Mouse (Mus musculus) olfactory bulb, adult 2 months (tissue): ENCODE measurements around the gene Ctdsp2. TPM values are rescaled to one million over a fixed set of nuclear protein-coding genes. Genes with fewer than 3 reads are reported as not detected.

Experiments
- H3K27ac ChIP-seq: fragments of 200-500 bp; 2 replicates; pipeline ENCODE4 v1.5.1; 2012; ENCODE audit warnings: low read depth, low read length; ENCODE audit not compliant: insufficient read depth
- H3K4me1 ChIP-seq: fragments of 200-500 bp; 2 replicates; pipeline ENCODE4 v1.6.1; 2012; ENCODE audit warnings: low read length; ENCODE audit not compliant: control insufficient read depth, insufficient read depth
- H3K4me3 ChIP-seq: fragments of 200-500 bp; 2 replicates; pipeline ENCODE4 v1.5.1; 2012; ENCODE audit warnings: mild to moderate bottlenecking, low read depth, low read length, moderate library complexity; ENCODE audit not compliant: insufficient read depth
- CTCF ChIP-seq: fragments of 200-500 bp; IDR thresholded peaks from 2 replicates; pipeline ENCODE4 v1.5.1; 2012; ENCODE audit warnings: low read depth, mild to moderate bottlenecking, low read length, moderate library complexity; ENCODE audit not compliant: insufficient read depth
- POLR2A ChIP-seq: fragments of 200-500 bp; IDR thresholded peaks from 2 replicates; pipeline ENCODE4 v1.6.1; 2012; ENCODE audit warnings: mild to moderate bottlenecking, low read depth, low read length, moderate library complexity; ENCODE audit not compliant: insufficient read depth
- WGBS: fragments of 180-500 bp; shearing (Covaris S2); methylation state at CpG from one replicate; pipeline ENCODE4 v1.1.7; 2018; 5-methylcytosine and 5-hydroxymethylcytosine counted together
- polyA plus RNA-seq: library from polyadenylated mRNA; stranded (reverse); fragments of >200 nt; gene quantifications from 2 replicates; pipeline ENCODE4 v1.2.4, GENCODE M21; 2012; ENCODE audit warnings: low replicate concordance; ENCODE audit not compliant: missing spikeins, insufficient read depth, insufficient read length

Gene Ctdsp2
- polyA plus RNA-seq, 1 experiment: not detected

DNA sequence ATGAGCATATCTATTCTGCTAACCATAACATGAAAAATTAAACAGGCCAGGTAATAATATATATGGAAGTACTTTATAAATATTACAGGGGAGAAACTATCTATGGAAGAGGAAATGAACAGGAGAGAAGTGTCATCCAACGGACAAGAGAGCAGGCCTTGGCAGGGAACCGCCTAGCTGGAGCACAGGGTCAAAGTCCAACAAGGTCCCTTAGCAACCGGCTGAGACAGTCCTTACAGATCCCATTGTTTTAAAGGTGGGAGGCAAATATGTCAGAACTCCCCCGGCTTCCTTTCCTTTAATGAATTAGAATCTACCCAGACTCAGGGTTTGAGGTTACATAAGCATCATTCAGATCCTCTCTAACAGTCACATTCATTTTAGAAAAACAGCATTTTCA lies 1.4 kb upstream of the Ctdsp2 start:
- no peak for TF ChIP-seq POLR2A
- TF ChIP-seq CTCF: no peak
- 65% methylated on average over 4 of the region's 4 CpGs for WGBS

DNA sequence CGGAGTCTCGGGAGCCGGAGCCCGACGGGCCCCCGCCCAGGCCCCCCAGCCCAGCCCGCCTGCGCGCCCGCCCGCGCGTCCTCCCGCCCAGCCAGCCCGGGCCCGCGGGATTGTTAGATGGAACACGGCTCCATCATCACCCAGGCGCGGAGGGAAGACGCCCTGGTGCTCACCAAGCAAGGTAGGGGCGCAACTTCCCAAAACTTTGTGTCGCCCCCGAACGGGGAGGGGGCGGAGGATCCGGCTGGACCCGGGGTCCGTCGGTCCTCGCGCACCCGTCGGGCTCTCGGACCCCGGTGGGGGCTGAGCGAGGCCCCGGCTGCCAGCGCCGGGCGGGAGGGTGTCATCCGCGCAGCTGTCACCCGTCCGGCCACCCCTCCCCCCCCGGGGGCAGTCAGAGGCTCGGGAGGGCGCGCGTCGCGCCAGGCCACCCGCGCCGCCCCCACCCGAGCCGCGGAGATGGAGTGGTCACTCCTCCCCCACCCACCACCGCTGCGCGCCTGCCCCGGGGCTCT lies 661 bp downstream of the Ctdsp2 start:
- WGBS: under 1% methylated on average over 62 of the region's 62 CpGs
- Histone ChIP-seq H3K27ac (peak overlapping the region; percentile 98), H3K4me1 (peaks cover 22% of the 10 kb centered on the region), H3K4me3 (peak overlapping the region; percentile 75)
- TF ChIP-seq CTCF: no peak
- no peak for TF ChIP-seq POLR2A

More for the DNA sequence above, 1.4 kb upstream of the Ctdsp2 start:
- H3K27ac ChIP-seq: no peak overlapping the region
- H3K4me3 ChIP-seq: no peak overlapping the region
- H3K4me1 ChIP-seq: peaks cover 16% of the 10 kb centered on the region

DNA sequence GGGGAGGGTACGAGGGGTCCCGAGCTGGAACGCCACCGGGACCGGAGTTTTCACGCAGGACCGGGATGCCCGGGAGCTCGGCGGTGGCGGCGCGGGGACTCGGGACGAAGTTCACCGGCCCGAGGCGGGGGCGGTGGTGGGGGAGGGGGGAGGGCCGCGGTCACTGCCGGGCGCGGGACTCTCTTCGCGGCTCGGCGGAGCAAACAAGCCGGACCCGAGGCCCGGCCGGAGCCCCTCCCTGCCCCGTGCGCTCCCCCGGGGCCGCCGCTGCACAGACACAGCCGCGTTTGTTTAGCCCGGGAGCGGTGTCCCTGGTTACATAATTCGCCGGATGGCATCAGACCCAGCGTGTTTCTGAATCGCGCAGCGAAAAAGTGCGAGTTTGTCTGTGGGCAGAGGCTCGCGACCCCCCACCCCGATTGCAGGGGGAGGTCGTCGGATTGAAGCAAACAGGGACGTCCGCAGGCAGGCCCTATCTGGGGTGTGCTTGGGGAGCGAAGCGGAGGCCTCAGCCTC lies 1.2 kb downstream of the Ctdsp2 start:
- H3K4me1 ChIP-seq: peaks cover 28% of the 10 kb centered on the region
- peak overlapping the region; percentile 75 for H3K4me3 ChIP-seq
- H3K27ac ChIP-seq: peak overlapping the region; percentile 98
- under 1% methylated on average over 52 of the region's 57 CpGs for WGBS
- TF ChIP-seq CTCF: no peak
- no peak; the same call in 1 of the 2 replicates for TF ChIP-seq POLR2A

DNA sequence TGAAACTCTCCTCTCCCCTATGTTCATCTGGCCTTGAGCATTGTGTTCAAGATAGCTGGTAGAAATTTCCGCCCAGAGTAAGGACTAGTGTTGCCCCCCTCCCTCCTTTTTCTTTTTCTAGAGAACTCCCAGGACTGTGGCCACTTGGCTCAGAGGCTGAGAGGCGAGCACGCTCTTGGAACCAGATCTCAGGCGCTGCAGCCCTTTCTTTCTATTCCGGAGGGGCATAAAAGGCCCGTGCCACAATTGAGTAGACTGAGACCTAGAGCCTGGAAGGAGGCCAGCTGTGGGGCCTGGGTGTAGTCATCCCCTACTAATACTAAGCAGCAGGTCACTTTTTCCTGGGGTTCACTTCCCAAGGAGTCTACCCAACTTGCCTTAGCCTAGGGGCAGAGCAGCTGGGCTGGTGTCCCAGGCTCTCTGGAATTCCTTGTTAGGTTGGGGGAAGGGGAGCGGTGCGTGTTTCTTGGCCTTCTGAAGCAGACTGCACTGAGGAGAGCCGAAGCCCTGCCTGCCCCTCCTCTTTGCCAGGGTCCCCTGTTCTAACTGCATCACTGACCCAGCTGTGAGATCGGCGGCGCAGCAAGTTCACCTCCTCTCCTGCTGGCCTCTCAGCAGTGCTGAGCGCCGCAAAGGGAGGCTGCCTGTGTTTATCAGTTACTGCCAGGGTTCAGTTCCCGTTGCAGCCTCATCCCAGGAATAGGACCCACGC lies 1.9 kb downstream of the Ctdsp2 start:
- peak overlapping the region; percentile 75 for H3K4me3 ChIP-seq
- WGBS: under 1% methylated on average over 16 of the region's 16 CpGs
- H3K27ac ChIP-seq: peak overlapping the region; percentile 90
- peaks cover 34% of the 10 kb centered on the region for H3K4me1 ChIP-seq
- TF ChIP-seq POLR2A (no peak; the same call in 1 of the 2 replicates), CTCF (no peak)

DNA sequence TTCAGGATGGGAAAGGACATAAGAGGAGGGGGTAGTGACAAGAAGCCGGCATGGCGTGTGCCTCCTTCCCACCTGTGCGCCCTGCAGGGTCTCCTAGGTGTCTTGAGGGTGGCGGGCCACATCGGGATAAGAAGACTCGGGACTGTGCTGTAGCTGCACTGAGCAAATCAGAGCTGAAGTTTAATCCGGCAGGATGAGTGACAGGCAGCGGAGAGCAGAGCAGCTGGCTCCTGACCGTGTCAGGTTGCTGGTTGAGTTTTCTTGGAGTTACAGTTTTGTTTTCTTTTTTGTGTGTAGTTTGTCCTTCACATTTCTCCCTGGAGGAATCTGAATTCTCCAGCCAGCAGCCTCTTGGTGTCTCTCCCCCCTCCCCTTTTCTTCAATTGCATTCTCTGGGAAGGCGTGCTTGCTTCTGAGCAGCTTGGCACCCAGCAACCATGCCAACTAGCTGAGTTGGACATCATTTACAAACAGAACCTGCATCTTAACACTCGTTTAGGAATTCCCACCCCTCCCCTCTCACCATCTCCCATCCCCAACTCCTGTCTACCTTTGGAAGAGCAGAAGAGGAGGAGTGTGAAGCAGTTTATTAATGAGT lies 2.5 kb downstream of the Ctdsp2 start:
- H3K27ac ChIP-seq: peak overlapping the region; percentile 90
- no peak for TF ChIP-seq CTCF
- WGBS: 7% methylated on average over 11 of the region's 11 CpGs
- H3K4me1 ChIP-seq: peaks cover 39% of the 10 kb centered on the region
- peak overlapping the region; percentile 75 for H3K4me3 ChIP-seq

DNA sequence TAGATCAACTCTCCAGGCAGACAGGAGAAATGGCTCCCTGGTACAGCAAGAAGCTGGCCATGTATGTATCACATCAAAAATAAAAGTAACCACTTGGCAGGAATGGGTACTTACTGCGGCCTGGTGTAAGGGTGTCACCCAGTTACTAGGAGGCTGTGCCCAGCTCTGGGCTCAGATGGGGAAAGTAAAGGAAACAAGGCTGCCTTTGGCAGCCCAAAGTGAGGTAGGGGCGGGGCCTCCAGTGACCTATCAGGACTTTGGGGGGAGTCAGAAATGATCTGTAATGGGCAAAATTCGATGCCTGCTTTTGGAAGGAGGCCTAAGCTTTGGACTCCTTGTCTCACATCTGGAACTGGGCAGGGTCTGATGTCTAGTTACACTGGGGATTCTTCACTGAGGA lies 3.2 kb downstream of the Ctdsp2 start:
- peak overlapping the region; percentile 58 for H3K4me3 ChIP-seq
- H3K27ac ChIP-seq: peak overlapping the region; percentile 84
- TF ChIP-seq POLR2A (no peak), CTCF (no peak)
- peaks cover 46% of the 10 kb centered on the region for H3K4me1 ChIP-seq
- 18% methylated on average over 3 of the region's 3 CpGs for WGBS

DNA sequence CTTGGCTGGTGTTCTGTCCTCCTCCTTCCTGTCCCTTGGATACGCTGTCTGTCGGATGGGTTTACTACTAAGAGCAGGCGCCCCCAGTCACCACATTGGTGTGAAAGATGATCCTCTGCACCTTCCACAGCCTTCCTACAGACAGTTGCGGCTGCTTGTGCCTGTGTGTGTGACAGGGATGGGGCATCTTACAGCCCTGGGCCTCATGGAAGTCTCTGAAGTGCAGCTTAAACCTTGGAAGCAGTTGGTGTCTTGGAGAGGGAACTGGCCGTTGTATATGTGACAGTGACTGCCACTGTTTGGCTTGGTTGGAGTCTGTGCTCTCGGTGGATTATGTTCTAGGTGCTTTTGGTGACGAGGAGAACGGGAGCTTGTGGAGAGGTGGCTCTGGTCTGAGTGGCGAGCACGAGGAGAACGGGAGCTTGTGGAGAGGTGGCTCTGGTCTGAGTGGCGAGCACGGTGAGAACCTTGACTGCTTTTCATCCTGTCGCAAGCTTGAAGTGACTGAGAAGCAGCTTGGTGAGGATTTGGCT lies 4.7 kb downstream of the Ctdsp2 start:
- H3K27ac ChIP-seq: peak overlapping the region; percentile 84
- H3K4me3 ChIP-seq: peak overlapping the region; percentile 40
- no peak for TF ChIP-seq CTCF
- TF ChIP-seq POLR2A: no peak
- 7% methylated on average over 14 of the region's 14 CpGs for WGBS
- peaks cover 56% of the 10 kb centered on the region for H3K4me1 ChIP-seq

DNA sequence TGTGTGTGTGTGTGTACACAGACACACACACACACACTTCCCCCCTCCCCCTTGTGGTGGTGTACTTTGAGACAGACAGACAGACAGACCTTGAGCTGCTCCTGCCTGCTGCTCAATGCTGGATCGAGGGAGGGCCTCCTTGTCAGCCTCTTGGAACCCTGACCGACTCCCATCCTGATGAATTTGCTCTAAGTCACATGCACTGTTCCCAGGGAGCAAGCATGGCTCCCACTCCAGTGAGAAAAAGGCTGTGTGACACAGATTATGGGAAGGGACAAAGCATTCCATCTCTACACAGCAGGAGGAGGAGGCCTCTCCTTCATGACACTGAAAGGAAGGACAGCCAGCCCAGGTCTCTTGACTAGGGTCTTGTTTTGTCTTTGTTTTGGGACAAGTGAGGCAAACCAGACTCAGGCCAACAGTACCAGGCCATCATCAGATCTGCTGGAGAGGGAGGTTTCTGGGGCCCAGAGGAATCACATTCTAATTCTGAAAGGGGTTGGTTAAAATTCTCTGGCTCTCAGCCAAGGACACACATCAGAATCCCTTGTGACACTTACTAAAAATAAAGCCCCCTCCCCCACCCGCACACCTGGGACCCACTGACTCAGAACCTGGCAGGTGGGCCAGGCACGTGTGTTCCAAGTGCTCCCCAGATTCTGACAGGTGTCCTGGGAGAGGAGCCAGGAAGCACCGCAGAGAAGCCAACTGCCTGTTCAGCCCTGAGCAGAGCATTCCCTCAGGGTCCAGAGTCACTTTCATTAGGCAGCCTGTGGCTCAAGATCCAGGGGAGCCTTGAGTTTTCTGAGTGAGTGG lies 5.9 kb downstream of the Ctdsp2 start:
- WGBS: 7% methylated on average over 5 of the region's 5 CpGs

More for the DNA sequence above, 5.9 kb downstream of the Ctdsp2 start:
- peak overlapping the region; percentile 15 for H3K4me3 ChIP-seq
- TF ChIP-seq POLR2A (no peak), CTCF (no peak)
- peak overlapping the region; percentile 59 for H3K27ac ChIP-seq
- H3K4me1 ChIP-seq: peaks cover 67% of the 10 kb centered on the region
